Mouse (Mus musculus): Measurements from ENCODE around the gene Elmod1. TPM values are rescaled to one million over a fixed set of nuclear protein-coding genes. Genes with fewer than 3 reads are reported as not detected.

Gene Elmod1
- polyA plus RNA-seq, 1 experiment: 0.06 TPM

DNA sequence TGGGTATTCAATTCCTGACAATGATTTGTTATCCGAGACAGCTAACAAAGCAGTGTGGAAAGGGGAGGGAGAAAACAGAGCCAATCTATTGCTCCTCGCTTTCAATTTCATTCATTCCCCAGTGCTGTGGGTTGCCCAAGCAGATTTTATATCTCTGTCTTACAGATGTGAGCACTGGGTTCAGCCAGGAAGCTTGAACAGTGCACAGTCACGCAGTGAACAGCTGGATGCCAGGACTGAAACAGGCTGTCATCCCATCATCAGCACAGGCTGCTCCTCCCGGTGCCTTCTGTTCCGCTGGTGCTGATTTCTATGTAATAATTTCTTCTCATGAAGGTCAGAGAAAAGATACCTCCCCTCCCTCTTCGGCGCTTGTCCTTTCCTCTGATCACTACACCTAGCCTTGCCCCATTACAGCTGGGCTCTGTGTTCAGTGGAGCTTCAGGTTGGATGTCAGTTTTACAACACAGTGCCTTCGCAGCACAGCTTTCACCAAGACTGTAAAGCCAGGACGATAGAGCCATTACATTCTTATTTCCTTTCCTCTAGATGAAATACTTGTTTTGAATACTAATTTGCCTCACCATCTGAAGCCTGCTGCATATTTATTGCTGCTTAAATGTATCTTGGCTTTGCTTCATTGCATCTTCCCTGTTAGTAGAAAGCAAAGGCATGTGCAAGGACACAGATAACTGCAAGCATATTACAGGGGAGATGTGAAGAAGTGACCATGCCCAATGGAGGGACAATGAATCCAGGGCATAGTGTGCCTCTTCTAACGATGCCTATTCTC lies 59.0 kb downstream of the Elmod1 start:
- DNase-seq (ENCODE audit: low read depth, low spot score): no peak
- WGBS: 66% methylated on average over 10 of the region's 10 CpGs

DNA sequence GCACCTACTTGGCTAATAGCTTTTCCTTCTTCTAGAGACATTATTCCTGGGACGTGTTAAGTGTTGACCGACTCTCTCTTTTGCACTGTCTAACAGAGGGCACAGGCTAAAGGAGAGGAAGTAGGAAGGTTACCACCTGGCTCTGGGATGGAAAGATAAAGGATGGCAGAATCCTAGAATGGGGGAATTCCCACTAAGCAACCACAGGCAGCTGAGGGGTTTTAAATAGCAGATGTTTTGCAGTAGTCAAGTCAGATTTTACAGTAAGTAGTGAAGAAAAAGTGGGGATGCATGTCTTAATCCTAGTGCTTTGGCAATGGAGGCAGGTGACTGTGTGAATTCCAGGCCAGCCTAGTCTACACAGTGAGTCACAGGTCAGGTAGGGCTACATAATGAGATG lies 64.3 kb downstream of the Elmod1 start:
- DNase-seq (ENCODE audit: low read depth, low spot score): no peak
- 69% methylated on average over 2 of the region's 2 CpGs for WGBS

DNA sequence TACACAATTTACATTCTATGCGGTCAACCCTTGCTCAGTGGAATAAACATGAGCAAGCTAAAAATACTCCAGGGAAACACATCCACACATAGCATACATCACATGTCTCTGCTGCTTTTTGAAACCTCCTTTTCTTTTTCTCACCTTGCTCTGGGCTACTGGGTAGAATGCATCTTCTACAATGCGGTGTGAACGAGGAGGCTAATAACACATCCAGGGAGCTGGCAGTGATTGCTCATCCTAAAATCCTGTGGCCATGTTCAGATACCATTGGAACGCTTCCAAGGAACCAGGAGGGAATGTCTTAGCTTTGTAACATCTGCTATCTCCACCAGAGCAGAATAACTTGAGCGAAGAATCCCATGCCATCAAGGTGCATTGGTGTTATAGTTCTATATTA lies 64.8 kb downstream of the Elmod1 start:
- 78% methylated on average over 5 of the region's 5 CpGs for WGBS
- DNase-seq (ENCODE audit: low read depth, low spot score): no peak

DNA sequence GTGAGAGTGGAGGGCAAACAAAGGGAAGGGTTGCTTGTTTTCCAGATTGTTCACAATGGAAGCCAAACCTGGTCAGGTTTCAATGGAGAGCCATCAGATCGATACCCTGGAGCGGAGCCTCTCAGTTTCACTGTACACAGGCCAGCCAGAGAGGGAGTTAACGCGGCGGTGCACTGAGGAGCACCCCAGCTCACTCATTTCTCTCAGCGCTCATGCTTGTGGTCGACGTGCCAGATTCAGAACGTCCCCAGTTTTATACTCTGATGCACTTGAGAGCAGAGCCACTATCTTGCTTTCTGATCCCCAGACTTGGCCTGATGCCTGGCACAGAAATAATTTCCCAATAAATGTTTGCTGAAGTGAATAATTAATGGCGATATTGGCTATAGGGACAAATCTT lies 68.3 kb downstream of the Elmod1 start:
- DNase-seq (ENCODE audit: low read depth, low spot score): no peak
- WGBS: 81% methylated on average over 10 of the region's 10 CpGs

DNA sequence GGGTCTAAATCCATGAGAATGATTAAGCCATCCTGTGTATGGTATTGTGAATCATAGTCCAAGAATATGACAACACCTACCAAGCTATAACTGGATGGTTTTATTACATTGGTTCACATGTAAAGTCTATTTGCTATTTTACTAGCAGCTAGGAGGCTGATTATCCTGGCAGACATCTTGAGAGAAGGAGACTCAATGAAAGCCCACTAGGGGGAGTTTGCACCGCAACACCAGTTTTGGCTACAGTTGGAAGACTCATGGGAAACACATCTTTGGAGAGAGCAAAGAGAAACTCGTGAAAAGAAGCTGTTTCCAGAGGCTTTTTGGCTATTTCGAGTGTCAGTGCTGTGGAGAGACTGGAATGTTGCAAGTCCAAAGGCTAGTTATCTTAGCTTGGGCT lies 69.7 kb downstream of the Elmod1 start:
- no peak for DNase-seq (ENCODE audit: low read depth, low spot score)
- WGBS: 55% methylated on average over 3 of the region's 3 CpGs

DNA sequence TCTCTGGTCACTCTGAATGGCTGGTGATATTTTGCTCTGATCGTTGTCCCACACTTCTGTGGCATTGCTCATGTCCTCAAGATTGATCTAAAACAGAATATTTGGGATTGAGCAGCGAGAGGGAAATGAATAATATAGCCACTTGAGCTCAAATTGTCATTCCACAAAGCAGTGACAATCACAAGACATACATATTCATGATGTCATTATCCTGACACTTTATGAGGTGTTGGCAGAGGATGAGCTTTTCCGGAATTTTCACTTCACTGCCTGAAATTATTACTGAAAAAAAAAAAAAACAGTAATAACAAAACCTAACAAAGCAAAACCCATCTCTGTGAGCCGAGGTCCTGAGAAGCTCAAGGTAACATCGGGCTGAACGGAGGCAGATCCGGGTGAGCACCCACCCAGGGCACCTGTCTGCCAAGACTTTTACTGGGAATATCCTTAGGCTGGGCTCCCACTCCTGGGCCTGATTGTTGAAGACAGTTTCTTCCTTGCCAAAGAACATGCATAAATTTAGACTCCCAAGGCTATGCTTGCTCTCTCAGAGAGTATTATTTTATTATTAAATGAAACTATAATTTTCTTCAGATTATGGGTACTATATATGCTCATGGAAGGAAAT lies 71.8 kb downstream of the Elmod1 start:
- WGBS: 88% methylated on average over 7 of the region's 7 CpGs
- no peak for DNase-seq (ENCODE audit: low read depth, low spot score)

DNA sequence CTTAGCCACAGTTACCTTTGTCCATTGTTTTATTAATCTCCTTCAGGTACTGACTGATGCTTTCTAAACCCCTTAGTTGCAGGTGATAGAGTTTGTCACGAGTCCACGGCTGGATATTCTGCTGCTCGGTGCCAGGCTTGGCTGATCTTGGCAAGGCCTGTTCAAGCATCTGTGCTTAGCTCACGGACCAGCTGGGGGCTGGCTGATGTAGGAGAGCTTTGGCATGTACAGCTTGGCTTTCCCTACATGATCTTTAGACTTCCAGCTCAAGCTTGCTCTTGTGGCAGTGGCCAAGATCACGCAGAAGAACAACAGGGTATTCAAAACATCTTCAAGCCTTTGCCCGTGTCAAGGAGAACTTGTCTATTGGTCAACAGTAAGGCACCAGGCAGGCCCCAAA lies 75.3 kb downstream of the Elmod1 start:
- no peak for DNase-seq (ENCODE audit: low read depth, low spot score)
- 76% methylated on average over 6 of the region's 6 CpGs for WGBS

GRCm38 (mm10) chr9:53895827-53896226 lies 79.3 kb downstream of the Elmod1 start:
- 56% methylated on average over 7 of the region's 7 CpGs for WGBS
- DNase-seq (ENCODE audit: low read depth, low spot score): no peak

DNA sequence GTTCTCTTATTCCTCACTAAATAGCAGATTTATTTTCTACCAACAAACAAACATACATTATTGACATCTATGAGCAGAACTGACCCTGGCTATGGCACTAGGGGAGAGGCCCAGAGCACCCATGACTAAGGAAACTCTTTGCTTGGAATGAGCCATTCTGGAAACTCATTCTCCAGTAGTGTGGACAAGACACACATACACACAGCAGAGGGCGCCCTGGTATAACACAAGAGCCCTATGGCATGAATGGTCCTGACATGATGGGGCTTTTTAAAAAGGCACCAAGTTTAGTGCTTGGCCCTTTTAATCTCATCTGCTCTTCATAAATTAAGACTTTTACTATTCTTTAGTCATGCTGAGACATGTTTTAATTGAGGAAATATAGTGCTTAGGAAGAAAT lies 85.0 kb downstream of the Elmod1 start:
- WGBS: 24% methylated on average over 1 of the region's 1 CpGs
- no peak for DNase-seq (ENCODE audit: low read depth, low spot score)

DNA sequence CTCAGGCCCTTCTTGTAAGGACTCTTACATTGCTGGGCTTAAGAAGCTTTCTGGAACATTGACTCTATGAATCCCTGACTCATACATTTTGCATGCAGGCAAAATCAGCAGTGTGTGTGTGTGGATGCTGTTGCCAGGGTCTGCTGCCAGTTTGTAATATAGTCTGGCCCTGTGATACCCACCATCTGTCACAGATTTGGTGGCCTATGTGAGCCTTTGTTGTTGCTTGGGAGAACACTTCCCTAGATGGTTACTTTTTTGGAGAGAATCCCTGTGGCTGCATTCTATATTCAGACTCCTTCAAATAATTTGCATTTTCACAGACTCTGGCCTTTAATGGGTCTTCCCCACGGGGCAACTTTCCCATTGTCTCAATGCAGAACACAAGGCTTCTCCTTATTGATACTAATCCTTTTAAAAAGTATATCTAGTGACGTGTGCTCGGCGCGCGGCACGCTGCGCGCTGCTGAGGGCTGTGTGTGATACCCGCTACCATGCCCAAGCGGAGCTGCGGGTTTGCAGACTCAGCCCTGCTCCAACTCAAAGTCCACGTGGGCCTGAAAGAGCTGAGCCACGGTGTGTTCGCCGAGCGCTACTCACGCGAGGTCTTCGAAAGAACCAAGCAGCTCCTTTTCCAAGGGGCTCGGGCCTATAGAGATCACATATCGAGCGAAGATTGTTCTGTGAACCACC lies 91.4 kb downstream of the Elmod1 start:
- DNase-seq (ENCODE audit: low read depth, low spot score): no peak
- 95% methylated on average over 23 of the region's 23 CpGs for WGBS

- no peak for DNase-seq (ENCODE audit: low read depth, low spot score)
- 21% methylated on average over 2 of the region's 2 CpGs for WGBS
Observed at GRCm38 (mm10) chr9:53877423-53877822, 97.7 kb downstream of the Elmod1 start.

- DNase-seq (ENCODE audit: low read depth, low spot score): no peak
- 80% methylated on average over 8 of the region's 8 CpGs for WGBS
Observed at GRCm38 (mm10) chr9:53873239-53873638, 101.9 kb downstream of the Elmod1 start.

Other genes starting within 250 kb of the Elmod1 start
- 56.0 and 73.4 TPM in 2 replicates for gene Slc35f2, start 203.8 kb downstream of the Elmod1 start, polyA plus RNA-seq (2012; rRNA removed)
- gene Sln, start 125.1 kb downstream of the Elmod1 start, polyA plus RNA-seq (2012; rRNA removed): 0.15 TPM in 1 of 2 replicates, not detected in the other
- 3.0 and 5.1 TPM in 2 replicates for gene Tnfaip8l3, start 93.1 kb upstream of the Elmod1 start, polyA plus RNA-seq (2012; rRNA removed)